Mouse (Mus musculus): ENCODE measurements at regions not wholly inside any gene's neighbourhood (a gene's known extent, or its start where the extent isn't known, plus 50 kb on each side); places are given as distances from the start of the nearest gene placed in this dataset.
"Not testable (repeated sequence)": the region's sequence is repeated elsewhere in the genome, so short reads cannot be mapped to it uniquely, and the experiment has no call there.

DNA sequence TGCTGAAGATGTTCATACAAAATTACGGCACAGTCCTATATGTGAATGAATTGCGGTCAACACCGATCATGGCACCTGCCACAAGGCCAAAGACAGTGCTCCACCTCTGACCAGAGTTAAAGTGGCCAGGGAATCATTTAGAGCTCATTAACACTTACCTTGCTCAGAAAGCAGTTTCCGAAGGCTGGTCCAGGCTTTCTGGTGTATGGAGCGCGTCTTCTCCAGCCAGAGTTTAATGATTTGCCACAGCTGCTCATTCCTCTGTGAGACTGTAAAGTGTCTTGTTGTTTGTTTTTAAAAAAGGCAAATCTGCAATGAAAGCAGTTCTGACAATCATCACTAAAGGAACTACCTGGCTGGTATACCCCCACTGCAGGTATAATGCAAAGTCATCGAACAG lies 256.7 kb downstream of the Nfkbiz start:
- DNase-seq (ENCODE audit: low spot score): no peak

DNA sequence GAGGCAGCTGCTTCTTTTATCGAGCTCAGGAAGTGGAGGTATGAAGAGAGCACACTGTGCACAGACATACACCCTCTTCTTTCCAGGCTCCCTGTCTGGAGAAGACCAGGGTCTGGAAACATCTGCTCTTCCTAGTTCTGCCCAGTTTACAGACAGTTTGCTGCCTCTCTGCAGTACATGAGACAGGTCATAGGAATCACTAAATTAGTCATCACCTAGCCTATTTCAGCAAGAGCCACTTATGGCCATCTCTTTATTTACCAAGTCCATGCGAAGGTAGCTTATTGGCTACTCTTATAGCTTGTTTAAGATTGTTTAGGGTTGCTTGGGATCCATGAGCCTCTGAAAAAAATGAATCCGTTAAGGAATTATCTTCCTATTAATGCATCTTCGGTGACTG lies 257.9 kb downstream of the Nfkbiz start:
- DNase-seq (ENCODE audit: low spot score): no peak

DNA sequence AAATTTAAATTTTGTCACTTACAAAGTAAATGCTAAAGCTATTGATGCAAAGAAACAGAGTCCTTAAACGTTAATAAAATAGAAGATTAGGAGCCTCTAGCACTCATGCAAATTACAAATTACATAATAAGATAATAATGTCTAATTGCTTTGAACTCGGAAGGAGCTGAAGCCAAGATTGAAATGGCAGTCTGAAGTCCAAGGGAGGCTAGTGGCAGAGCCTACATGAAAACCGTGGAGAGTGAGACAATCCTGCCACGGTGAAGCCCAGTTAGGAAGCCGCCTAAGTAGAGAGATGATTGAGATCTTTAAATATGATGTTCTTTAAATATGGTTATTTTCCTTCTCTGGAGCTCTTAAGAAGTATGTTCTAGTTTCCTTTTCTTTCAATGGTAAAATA lies 260.0 kb downstream of the Nfkbiz start:
- DNase-seq (ENCODE audit: low spot score): no peak

DNA sequence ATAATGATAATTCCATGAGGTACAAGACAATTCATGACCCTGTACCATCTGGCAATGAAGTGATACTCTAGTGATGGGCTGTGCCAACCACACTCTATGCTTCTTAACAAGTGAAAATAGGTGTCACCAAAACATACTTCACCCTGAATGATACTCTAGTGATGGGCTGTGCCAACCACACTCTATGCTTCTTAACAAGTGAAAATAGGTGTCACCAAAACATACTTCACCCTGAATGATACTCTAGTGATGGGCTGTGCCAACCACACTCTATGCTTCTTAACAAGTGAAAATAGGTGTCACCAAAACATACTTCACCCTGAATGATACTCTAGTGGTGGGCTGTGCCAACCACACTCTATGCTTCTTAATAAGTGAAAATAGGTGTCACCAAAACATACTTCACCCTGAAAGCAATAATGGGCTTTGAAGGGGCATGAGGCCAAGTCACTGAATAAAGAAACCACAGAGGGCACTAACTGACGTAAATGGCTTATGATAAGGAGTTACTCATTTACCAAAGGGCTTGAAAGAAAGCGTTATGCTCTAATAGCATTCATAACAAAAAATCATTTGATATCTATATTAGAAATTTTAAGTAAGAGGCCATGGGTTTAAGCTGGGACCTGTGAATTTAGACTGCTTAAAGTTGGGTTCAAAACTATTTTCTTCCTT lies 263.0 kb downstream of the Nfkbiz start:
- DNase-seq (ENCODE audit: low spot score): not testable (repeated sequence)

DNA sequence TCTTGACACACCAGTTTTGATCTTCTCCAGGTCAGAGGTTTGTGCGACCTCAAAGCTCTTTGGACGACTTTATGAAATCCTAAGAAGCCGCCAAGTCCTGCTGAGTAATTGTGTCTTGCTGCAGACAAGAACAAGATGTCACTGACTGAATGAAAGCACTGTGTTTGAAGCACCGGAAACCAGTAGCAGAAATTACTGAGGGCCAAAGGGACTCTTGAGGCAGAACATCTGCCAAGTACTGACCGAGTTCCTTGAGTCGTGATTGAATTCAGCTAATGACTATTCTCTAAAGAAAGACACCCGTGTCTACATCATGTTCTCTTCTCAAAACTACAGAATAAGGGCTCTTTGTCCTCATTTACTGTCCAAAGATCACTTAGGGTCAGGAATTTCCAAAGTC lies 267.6 kb downstream of the Nfkbiz start:
- no peak for DNase-seq (ENCODE audit: low spot score)

DNA sequence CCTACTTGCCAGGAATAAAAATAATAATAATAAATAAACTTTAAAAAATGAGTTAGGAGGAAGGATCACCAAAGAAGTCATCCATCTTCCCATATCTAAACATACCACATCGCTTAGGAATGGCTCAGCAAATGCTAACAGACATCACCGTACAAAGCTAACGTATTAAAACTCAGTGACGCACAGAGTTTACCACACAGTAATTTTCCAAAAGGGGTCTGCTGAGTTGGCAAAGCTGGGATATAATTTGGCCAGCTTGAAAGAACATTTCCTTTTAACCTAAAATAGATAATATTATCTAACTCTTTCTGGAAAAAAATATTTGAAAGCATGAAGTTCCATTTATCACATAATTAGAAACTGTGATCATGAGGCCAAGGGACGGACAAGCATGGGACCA lies 268.6 kb downstream of the Nfkbiz start:
- no peak for DNase-seq (ENCODE audit: low spot score)

DNA sequence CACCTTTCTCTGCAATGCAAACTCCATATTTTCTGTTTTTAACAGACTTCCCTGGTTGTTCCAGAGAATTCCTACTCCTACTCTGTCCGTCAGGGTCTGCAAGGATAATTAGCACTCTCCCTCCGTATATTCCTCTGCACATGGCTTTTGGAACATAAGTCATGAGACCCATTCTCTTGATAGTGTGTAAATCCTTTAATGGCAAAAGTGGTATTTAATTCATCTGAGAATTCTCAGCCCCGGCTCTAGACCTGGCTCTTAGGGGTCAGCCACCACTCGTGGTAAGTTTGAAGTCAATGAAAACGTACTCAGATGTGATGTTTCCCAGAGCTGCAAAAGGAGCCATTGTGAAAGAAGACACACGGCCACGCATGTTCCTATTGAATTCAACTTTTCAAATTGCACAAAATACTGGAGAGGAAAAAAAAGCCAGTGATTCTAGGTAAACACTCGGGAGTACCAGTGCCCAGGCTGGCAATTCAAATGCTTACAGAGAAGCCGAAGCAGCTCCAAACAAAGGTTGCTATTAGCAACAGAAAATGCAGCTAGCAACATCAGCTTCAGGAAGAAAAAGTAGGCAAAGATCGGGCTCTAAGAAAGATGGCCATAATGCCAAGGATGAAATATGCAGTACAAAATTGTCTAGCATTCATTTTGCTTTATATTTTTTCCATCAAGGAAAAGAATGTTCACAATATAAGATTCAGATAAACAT lies 258.2 kb upstream of the Zpld1 start:
- DNase-seq (ENCODE audit: low spot score): no peak

DNA sequence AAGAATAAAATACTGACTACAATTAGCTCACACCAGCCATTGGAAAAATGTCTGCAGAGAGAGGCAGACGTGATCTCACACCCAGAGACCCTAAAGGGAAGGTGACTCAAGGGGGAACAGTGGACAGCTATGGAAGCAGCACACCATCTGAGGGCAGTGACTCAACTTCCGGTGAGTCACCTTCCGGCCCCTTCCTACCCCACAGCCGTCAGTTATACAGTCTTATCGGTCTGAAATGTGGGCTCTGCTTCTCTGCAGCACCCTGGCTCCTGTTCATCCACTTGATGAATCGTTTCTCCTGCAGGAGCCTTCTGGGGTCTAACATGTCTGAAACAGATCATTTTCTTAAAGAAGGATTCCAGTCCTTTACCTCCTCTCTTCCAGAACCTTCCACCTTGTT lies 257.4 kb upstream of the Zpld1 start:
- DNase-seq (ENCODE audit: low spot score): peak; percentile 18

DNA sequence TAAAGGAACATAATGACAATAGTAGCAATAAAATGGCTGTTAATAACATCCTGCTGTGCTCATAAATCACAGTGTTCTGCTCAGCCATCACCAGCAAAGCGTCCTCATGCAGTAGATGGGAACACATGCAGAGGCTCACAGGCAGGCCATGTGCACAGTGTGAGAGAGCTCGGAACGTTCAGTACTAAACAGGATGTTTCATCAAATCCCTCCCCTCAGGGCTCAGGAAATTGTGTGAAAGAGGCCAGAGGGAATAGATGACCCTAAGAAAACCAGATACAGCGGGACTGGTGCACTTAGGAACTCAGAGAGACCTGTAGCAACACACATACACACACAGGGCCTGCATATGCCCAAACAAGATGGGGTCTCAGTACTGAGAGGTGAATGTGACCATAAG lies 256.1 kb upstream of the Zpld1 start:
- no peak for DNase-seq (ENCODE audit: low spot score)

DNA sequence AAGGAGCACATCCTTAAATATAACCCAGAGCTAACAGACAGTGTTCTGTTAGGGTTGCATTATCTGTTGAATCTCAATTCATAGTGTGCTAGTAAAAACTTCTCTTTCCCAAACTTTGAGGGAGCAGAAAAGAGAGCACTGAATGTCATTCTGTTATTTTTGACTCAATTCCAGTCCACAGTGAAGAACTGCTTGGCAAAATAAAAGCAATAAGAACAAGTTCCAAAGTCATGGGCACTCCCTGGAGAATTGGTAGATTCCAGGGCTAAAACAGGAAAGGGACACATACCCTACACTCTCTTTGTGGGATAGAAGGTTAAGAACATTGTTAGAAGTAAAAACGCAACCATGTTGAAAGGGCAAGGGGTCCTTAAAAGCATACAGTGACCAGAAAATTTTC lies 253.6 kb upstream of the Zpld1 start:
- no peak for DNase-seq (ENCODE audit: low spot score)

DNA sequence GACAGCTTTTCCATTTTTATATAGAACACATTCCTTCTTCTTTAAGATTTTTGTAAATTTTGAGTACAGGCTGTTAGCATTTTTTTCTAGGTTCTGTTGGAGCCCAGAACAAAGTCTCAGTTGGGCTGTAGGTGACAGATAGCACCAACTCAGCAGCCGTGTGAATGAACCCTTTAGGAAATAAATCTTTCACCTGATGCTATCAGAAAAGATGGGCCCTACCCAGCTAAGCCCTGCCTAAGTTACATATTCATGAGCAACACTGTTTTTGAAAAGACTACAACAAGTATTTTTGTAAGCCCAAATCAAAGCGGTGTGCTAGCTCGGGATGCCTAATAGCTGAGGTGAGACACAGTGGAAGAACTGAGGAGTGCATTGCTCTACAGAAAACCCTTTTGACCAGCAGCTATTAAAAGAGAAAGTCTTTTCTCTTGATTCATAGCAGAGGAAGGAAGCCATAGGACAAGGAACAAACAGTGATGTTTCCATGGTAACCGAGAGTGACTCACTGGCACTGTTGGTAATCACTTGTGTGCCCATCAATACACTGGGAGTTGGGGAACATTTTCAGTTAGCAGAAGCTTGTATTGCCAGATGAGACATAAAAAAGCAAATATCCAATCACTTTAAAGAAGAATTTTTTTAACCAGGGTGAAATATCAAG lies 253.0 kb upstream of the Zpld1 start:
- peak; percentile 12 for DNase-seq (ENCODE audit: low spot score)

DNA sequence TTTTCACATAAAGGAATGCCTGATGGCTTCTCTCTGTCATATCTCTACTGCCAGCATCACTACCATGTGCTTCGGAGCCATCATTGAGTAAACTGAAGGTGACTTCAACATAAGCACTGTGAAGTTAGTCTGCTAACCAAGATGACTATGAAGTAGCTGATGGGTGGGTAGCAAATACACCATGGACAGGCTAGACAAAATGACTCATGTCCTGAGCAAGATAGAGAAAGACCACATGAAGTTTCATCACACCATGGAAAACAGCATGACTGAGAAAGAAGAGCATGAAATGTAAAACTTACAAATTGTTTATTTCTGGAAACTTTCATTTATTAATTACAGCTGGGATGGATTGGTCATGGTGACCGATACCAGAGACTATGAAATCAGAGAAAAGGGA lies 249.3 kb upstream of the Zpld1 start:
- DNase-seq (ENCODE audit: low spot score): no peak

DNA sequence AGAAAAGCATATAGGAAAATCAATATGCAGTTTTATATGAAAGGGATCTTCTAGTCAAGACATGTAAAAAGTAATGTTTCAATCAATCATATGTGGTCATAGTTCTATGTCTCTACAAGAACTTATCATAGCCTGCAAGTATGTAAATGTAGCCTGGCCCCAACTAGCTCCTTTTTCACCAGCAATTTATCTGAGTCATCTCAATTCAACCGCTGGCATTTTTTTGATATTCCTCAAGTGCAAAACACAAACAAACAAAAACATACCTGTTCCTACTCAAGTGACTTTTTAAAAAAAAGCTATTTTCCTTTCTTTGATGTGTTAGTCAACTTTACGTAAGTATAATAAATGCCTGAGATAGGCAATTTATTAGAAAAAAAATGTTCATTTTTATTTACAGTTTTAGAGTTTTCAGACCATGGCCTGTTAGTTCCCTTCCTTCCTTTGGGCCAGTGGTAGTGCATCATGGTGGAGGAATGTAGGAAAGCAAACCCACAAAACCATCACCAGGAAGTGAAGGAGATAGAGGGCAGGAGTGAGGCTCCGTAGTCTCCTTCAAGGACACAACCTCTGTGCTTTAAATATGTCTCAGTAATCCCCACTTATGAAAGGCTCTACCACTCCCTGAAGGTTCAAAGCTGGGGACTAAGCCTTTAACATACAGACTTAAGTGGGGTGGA lies 242.7 kb upstream of the Zpld1 start:
- no peak for DNase-seq (ENCODE audit: low spot score)

DNA sequence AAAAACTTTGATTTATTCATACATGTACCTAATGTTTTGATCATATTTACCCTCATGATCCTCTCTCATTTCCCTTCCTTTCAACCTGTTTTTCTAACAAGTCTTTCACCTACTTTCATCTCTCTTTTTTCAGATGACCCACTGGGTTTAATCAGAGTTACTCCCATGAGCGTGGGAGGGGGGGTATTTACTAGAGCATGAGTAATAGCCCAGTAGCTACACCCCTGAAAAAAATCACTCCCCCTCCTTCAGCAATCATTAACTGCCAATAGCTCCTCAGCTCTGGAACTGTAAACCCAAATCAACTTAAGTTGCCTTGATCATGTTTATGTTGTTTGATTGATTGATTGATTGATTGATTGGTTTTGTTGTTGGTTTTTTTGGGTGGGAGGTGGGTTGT lies 241.4 kb upstream of the Zpld1 start:
- DNase-seq (ENCODE audit: low spot score): no peak

DNA sequence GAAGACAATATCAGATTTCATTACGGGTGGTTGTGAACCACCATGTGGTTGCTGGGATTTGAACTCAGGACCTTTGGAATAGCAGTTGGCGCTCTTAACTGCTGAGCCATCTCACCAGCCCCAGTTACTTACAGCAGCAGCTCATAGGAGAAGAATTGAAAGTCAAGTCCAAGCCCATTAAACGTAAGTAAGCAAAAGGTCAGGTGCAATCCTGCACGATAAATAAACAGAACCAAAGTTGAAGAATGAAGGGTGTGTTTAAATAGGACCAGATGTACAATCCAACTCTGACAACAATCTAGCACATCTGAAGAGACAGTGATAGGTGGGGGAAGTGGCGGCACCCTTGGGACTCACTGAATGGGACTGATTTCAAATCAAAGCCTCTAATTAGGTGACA lies 239.8 kb upstream of the Zpld1 start:
- no peak for DNase-seq (ENCODE audit: low spot score)

DNA sequence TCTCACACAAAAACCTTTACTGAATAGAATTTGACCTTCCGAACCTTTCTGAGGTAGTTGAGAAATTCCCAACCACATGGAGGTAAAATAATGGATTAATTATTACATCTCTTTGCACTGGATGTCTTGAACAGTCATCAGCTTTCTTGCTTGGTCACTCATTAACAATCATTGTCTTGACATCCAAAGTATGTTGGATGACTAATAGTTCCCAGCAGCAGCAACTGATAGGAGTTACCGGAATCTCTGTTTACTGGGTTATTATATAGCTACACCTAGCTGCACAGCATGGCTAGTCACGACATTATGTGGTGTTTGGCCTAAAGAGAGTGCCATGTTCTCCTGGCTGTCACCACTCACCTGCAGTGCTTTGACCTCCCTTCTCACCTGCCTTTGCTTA lies 234.9 kb upstream of the Zpld1 start:
- no peak for DNase-seq (ENCODE audit: low spot score)

DNA sequence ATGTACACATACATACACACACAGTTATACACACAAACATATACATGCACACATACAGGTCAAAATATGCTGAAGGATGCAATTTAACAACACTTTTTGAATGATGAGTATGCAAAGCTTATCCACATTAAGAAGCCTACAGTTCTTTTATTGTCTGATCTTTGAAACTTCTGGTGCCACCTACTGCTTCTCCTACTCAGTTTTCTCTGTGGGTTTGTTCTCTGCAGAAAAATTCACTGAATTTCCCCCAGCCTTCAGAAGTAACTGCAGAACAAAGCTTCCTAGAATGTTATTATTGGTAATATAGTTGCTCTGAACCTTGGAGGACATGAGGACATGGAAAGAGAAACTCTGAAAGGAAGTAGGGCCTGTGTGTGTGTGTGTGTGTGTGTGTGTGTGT lies 233.1 kb upstream of the Zpld1 start:
- no peak for DNase-seq (ENCODE audit: low spot score)

DNA sequence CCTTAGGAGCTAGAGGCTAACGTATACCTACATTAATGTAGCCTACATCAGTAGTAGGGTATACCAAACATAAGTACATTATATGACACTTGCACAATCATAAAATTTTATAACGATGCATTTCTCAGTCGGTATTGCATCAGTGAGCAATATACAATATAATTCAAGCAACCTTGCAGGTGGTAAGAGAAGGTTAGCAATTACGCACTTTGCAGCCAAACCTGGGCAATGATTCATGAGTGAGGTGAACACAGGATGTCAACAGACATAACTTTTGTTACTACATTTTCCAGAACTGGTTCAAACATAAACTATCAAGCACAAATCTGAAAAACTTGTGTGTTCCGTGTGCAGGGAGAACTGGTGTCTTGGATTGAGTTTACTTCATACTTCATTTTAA lies 229.9 kb upstream of the Zpld1 start:
- DNase-seq (ENCODE audit: low spot score): no peak

DNA sequence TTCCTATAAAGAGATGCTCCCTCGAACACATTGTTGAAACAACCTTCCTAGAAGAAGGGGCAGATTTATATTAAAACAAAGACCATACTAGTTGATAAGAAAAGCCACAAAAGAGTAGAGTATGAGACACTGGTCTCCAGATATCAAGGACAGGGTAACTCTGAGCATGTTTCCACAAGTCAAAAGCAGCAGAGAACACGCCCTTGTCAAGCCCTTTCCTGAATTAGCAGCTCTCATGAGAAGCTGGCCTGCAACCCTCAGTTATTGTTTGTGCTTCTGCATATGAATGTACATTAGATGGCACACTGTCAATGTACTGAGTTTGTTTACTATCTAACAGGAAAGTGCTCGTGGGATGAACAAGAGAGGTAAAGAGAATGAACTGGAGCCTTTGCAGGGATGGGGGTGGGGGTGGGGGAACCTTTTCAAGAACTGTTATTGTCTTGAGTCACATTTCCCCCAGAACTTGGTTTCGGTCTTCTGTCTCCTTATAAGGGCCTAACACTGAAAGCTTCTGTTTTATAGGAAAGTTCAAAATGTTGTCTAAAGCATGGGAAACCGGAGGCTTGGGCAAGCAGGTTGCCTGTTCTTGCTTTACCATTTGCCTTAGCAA lies 228.6 kb upstream of the Zpld1 start:
- no peak for DNase-seq (ENCODE audit: low spot score)

DNA sequence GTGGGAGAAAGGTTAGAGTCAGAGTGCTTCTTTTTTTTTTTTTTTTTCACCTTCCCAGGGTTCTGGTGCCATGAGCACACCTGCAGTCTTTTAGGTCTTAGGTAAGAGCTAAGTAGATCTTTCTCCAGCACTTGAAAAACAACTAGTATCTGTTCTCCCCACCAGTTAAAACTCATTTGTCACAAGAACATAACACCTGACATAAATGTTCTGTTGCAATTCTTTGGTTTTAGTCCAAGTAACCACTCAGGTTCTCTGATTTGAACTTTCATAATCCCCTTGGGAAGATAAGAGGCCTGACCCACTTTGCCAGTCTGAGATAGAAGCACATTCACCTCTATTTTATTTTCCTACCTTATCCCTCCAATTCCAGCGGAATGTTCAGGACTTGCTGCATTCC lies 225.5 kb upstream of the Zpld1 start:
- no peak for DNase-seq (ENCODE audit: low spot score)

DNA sequence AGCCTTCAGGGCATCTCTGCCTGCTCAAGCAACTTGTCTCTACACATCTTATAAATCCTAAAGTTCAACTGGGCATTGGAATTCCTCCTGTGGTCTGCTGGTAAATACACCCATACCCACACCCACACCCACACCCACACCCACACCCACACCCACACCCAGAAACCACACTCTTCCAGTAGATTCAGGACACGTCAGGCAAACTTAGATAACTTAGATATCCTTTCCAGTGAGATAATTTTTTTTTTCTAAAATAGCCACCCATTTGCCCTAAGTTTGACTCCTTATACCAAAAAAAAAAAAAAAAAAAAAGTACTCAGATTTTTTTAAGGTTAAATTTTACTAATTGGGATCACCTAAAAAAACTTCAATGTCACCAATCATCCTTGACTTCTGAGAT lies 224.5 kb upstream of the Zpld1 start:
- no peak for DNase-seq (ENCODE audit: low spot score)

DNA sequence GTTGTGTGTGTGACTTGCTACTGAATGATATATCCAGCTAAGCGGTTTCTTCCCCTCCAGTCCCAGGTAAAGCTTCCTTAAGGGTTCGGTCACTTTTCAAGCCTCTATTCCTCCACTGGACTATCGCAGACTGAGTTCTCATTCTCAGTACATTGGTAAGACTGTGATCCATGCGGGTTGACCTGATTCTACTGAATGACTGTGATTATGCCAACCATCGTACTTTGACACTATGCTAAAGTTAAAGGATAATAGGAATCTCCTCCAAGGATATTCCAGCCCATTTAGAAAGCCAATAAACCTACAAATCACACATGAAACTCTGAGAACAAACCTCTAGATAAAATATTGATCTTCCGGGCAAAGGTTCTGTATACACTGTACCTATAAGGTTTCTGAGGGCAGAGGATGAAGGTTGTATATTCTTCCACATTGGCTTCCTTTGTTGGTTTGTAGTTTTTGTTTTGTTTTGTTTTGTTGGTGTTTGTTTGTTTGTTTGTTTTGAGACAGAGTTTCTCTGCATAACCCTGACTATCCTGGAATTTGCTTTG lies 223.7 kb upstream of the Zpld1 start:
- no peak for DNase-seq (ENCODE audit: low spot score)
